Mouse (Mus musculus) retina, postnatal 1 day (tissue): Measurements from ENCODE around the gene Cdsn.
A peak's percentile ranks its signal among the peaks of the same experiment; 100 is the strongest.

Experiments used
- DNase-seq: peaks from one replicate; pipeline ENCODE4 v3.0.0-alpha.2; 2012

Cdsn gene

GRCm38 (mm10) chr17:35537421-35537820 is 14.5 kb upstream of the Cdsn start:
- no peak for DNase-seq

GRCm38 (mm10) chr17:35538476-35538875 is 13.5 kb upstream of the Cdsn start:
- no peak for DNase-seq

GRCm38 (mm10) chr17:35539540-35539939 is 12.4 kb upstream of the Cdsn start:
- DNase-seq = no peak

GRCm38 (mm10) chr17:35542761-35543411 is 9.0 kb upstream of the Cdsn start:
- DNase-seq = no peak

GRCm38 (mm10) chr17:35543412-35543861 is 8.5 kb upstream of the Cdsn start:
- DNase-seq = peak; percentile 75

- DNase-seq = no peak
Measured at GRCm38 (mm10) chr17:35544001-35544400, 7.9 kb upstream of the Cdsn start.

GRCm38 (mm10) chr17:35544680-35545079 is 7.2 kb upstream of the Cdsn start:
- DNase-seq = peak; percentile 74

GRCm38 (mm10) chr17:35547465-35547864 is 4.5 kb upstream of the Cdsn start:
- peak; percentile 50 for DNase-seq

GRCm38 (mm10) chr17:35548636-35549035 is 3.3 kb upstream of the Cdsn start:
- no peak for DNase-seq

GRCm38 (mm10) chr17:35549437-35550142 is 2.3 kb upstream of the Cdsn start:
- peak; percentile 80 for DNase-seq

- DNase-seq = no peak
Measured at GRCm38 (mm10) chr17:35550143-35550494, 1.8 kb upstream of the Cdsn start.

- no peak for DNase-seq
Measured at GRCm38 (mm10) chr17:35550871-35551270, 1.1 kb upstream of the Cdsn start.

- DNase-seq = no peak
Measured at GRCm38 (mm10) chr17:35554321-35554720, 2.4 kb downstream of the Cdsn start.

GRCm38 (mm10) chr17:35554761-35555397 is 3.0 kb downstream of the Cdsn start:
- DNase-seq = no peak

GRCm38 (mm10) chr17:35556186-35556765 is 4.3 kb downstream of the Cdsn start:
- no peak for DNase-seq

- DNase-seq = peak; percentile 82
Measured at GRCm38 (mm10) chr17:35556812-35557211, 4.9 kb downstream of the Cdsn start.

GRCm38 (mm10) chr17:35557351-35557750 is 5.4 kb downstream of the Cdsn start:
- DNase-seq = no peak

GRCm38 (mm10) chr17:35558216-35558615 is 6.3 kb downstream of the Cdsn start:
- no peak for DNase-seq

GRCm38 (mm10) chr17:35567150-35567549 is 15.2 kb downstream of the Cdsn start, which contains the start of gene 2300002M23Rik:
TSS of gene 2300002M23Rik (plus strand) at chr17:35567450.
- no peak for DNase-seq

- DNase-seq = no peak
Measured at GRCm38 (mm10) chr17:35567767-35568166, 15.8 kb downstream of the Cdsn start.

GRCm38 (mm10) chr17:35569091-35569944 is 17.4 kb downstream of the Cdsn start:
- DNase-seq = peak; percentile 49

GRCm38 (mm10) chr17:35570836-35571235 is 18.9 kb downstream of the Cdsn start:
- no peak for DNase-seq

GRCm38 (mm10) chr17:35571477-35571876 is 19.5 kb downstream of the Cdsn start:
- no peak for DNase-seq
